Mouse (Mus musculus) forebrain, embryonic 11.5 days (tissue): ENCODE measurements at regions not wholly inside any gene's neighbourhood (a gene's known extent, or its start where the extent isn't known, plus 50 kb on each side); places are given as distances from the start of the nearest gene placed in this dataset.

ENCODE experiments used
- ATAC-seq: fragments of 200-750 bp; cut with Nextera tagmentation; replicated peaks from 2 replicates; pipeline ENCODE4 v1.8.0; 2017; ENCODE audit warnings: moderate TSS enrichment; ENCODE audit not compliant: low FRiP score
- DNase-seq: peaks from one replicate; pipeline ENCODE4 v3.0.0-alpha.2; 2017; ENCODE audit warnings: low spot score
- H3K27ac ChIP-seq: fragments of 300-500 bp; sonication (generic); 2 replicates; pipeline ENCODE4 v1.5.1; 2014; ENCODE audit warnings: low read depth, low read length
- H3K27me3 ChIP-seq: fragments of 300-500 bp; sonication (generic); 2 replicates; pipeline ENCODE4 v1.6.1; 2014; ENCODE audit warnings: mild to moderate bottlenecking, low read length, mixed read lengths; ENCODE audit not compliant: control insufficient read depth, insufficient read depth
- H3K36me3 ChIP-seq: fragments of 300-500 bp; sonication (generic); 2 replicates; pipeline ENCODE4 v1.6.1; 2014; ENCODE audit warnings: mild to moderate bottlenecking, low read length, moderate library complexity, mixed read lengths; ENCODE audit not compliant: control insufficient read depth, insufficient read depth
- H3K4me1 ChIP-seq: fragments of 300-500 bp; sonication (generic); replicated peaks from 2 replicates; pipeline ENCODE4 v1.6.1; 2014; ENCODE audit warnings: low read length, mixed read lengths; ENCODE audit not compliant: control insufficient read depth, insufficient read depth
- H3K4me2 ChIP-seq: fragments of 300-500 bp; sonication (generic); 2 replicates; pipeline ENCODE4 v1.6.1; 2014; ENCODE audit warnings: low read depth, mild to moderate bottlenecking, low read length, moderate library complexity, mixed read lengths; ENCODE audit not compliant: severe bottlenecking
- H3K4me3 ChIP-seq: fragments of 300-500 bp; sonication (generic); 2 replicates; pipeline ENCODE4 v1.5.1; 2014; ENCODE audit warnings: low read depth, low read length
- H3K9ac ChIP-seq: fragments of 300-500 bp; sonication (generic); 2 replicates; pipeline ENCODE4 v1.6.1; 2014; ENCODE audit warnings: low read length
- H3K9me3 ChIP-seq: fragments of 300-500 bp; sonication (generic); 2 replicates; pipeline ENCODE4 v1.6.1; 2016; ENCODE audit warnings: low read length, mixed read lengths; ENCODE audit not compliant: control insufficient read depth
- WGBS: fragments of 180-500 bp; shearing (Covaris S2); extraction: QIAGEN DNeasy Blood & Tissue Kit; methylation state at CpG from one replicate; pipeline ENCODE4 v1.1.7; 2014; 5-methylcytosine and 5-hydroxymethylcytosine counted together

- DNase-seq (no peak), ATAC-seq (no peak)
- Histone ChIP-seq H3K27ac (no peak overlapping the region), H3K4me2 (no peak overlapping the region), H3K27me3 (no peaks in the 10 kb centered on the region), H3K4me1 (no peaks in the 10 kb centered on the region), H3K4me3 (no peak overlapping the region), H3K9ac (no peak overlapping the region), H3K36me3 (no peaks in the 10 kb centered on the region), H3K9me3 (no peaks in the 10 kb centered on the region)
- 68% methylated on average over 3 of the region's 3 CpGs for WGBS
Measured at GRCm38 (mm10) chr5:54238646-54239167, 240.4 kb downstream of the Stim2 start.

- ATAC-seq (no peak), DNase-seq (no peak)
- H3K27ac ChIP-seq = no peak overlapping the region
- H3K27me3 ChIP-seq = no peaks in the 10 kb centered on the region
- no peaks in the 10 kb centered on the region for H3K9me3 ChIP-seq
- H3K4me1 ChIP-seq = no peaks in the 10 kb centered on the region
- H3K4me3 ChIP-seq = no peak overlapping the region
- no peak overlapping the region for H3K4me2 ChIP-seq
- 85% methylated on average over 3 of the region's 3 CpGs for WGBS
- H3K36me3 ChIP-seq = no peaks in the 10 kb centered on the region
- H3K9ac ChIP-seq = no peak overlapping the region
Measured at GRCm38 (mm10) chr5:54239586-54239985, 241.3 kb downstream of the Stim2 start.

GRCm38 (mm10) chr5:54241169-54241917 lies 243.0 kb downstream of the Stim2 start:
- Histone ChIP-seq H3K36me3 (no peaks in the 10 kb centered on the region), H3K27me3 (no peaks in the 10 kb centered on the region), H3K4me3 (no peak overlapping the region), H3K4me1 (no peaks in the 10 kb centered on the region), H3K9ac (no peak overlapping the region), H3K9me3 (no peaks in the 10 kb centered on the region), H3K27ac (no peak overlapping the region), H3K4me2 (no peak overlapping the region)
- 43% methylated on average over 20 of the region's 20 CpGs for WGBS
- DNase-seq = no peak
- no peak for ATAC-seq

DNA sequence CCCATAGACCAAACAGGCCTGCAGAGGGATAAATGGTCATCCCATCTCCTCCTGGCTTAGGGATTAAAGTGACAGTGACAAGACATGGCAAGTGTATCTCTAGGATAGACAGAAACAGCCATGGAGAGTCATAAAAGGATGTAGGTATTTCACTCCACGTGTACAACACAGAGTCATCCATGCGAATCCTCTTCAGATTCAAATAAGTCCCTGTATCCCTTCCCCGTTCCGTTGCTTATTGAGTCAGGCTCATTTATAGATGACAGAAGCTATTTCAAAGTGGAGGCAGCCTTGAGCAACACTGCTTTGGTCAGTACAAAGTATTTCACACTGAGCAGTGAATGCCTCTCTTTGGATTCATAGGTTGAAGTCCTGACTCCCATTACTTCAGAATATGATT lies 243.8 kb downstream of the Stim2 start:
- 86% methylated on average over 4 of the region's 4 CpGs for WGBS
- no peak overlapping the region for H3K4me3 ChIP-seq
- no peaks in the 10 kb centered on the region for H3K27me3 ChIP-seq
- DNase-seq = no peak
- no peaks in the 10 kb centered on the region for H3K4me1 ChIP-seq
- H3K4me2 ChIP-seq = no peak overlapping the region
- H3K9ac ChIP-seq = no peak overlapping the region
- H3K27ac ChIP-seq = no peak overlapping the region
- ATAC-seq = no peak
- no peaks in the 10 kb centered on the region for H3K9me3 ChIP-seq
- no peaks in the 10 kb centered on the region for H3K36me3 ChIP-seq

- Histone ChIP-seq H3K4me2 (no peak overlapping the region), H3K27ac (no peak overlapping the region), H3K9me3 (no peaks in the 10 kb centered on the region), H3K27me3 (no peaks in the 10 kb centered on the region), H3K36me3 (no peaks in the 10 kb centered on the region), H3K9ac (no peak overlapping the region), H3K4me1 (no peaks in the 10 kb centered on the region), H3K4me3 (no peak overlapping the region)
- 92% methylated on average over 2 of the region's 2 CpGs for WGBS
- DNase-seq = no peak
- no peak for ATAC-seq
Measured at GRCm38 (mm10) chr5:54252038-54252437, 253.7 kb downstream of the Stim2 start.

- H3K4me1 ChIP-seq = no peaks in the 10 kb centered on the region
- 51% methylated on average over 7 of the region's 7 CpGs for WGBS
- H3K36me3 ChIP-seq = no peaks in the 10 kb centered on the region
- ATAC-seq (no peak), DNase-seq (no peak)
- H3K4me3 ChIP-seq = no peak overlapping the region
- H3K9me3 ChIP-seq = no peaks in the 10 kb centered on the region
- no peak overlapping the region for H3K27ac ChIP-seq
- H3K27me3 ChIP-seq = no peaks in the 10 kb centered on the region
- H3K9ac ChIP-seq = no peak overlapping the region
- no peak overlapping the region for H3K4me2 ChIP-seq
Measured at GRCm38 (mm10) chr5:54254005-54254404, 255.7 kb downstream of the Stim2 start.

DNA sequence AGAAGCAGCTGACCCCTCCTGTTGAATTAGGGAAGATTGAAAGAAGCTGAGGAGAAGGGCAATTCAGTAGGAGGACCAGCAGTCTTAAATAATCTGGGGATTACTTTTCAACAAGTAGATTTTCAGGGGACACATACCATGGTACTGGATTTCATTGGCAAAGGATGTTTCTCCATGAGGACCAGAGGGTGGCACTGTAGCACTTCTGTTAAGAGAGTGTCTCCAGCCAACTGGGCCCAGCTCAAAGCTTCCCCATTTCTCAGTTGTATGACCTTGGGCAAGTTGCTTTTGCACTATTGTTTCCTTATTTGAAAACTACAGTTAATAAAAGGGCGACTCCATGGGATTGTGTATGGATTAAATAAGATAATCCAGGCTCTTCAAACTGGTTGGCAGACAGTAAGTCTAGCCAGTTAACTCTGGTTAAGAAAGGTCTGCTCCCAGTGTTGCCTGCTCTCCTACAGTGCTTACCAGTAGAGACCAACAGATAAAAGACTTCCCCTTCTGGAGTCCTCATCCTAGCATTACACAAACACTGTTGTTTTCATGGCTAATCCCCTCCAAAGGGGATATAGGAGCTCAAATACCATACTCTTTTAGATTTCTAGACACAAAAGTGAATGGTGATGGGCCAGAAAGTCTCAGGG lies 259.9 kb downstream of the Stim2 start:
- DNase-seq (no peak), ATAC-seq (peak; percentile 67; the same call in 1 of the 2 replicates)
- Histone ChIP-seq H3K27me3 (no peaks in the 10 kb centered on the region), H3K9me3 (no peaks in the 10 kb centered on the region), H3K4me3 (no peak overlapping the region), H3K9ac (no peak overlapping the region), H3K4me1 (no peaks in the 10 kb centered on the region), H3K36me3 (no peaks in the 10 kb centered on the region), H3K27ac (no peak overlapping the region), H3K4me2 (no peak overlapping the region)
- 20% methylated on average over 1 of the region's 1 CpGs for WGBS

GRCm38 (mm10) chr5:54264867-54265434 lies 266.7 kb downstream of the Stim2 start:
- 55% methylated on average over 9 of the region's 9 CpGs for whole genome bisulfite sequencing
- Histone ChIP-seq H3K27me3 (no peaks in the 10 kb centered on the region), H3K9ac (no peak overlapping the region), H3K4me2 (no peak overlapping the region), H3K36me3 (no peaks in the 10 kb centered on the region), H3K4me1 (no peaks in the 10 kb centered on the region), H3K9me3 (no peaks in the 10 kb centered on the region), H3K4me3 (no peak overlapping the region), H3K27ac (no peak overlapping the region)
- DNase-seq = peak; percentile 55
- peak; percentile 87 for ATAC-seq
